Mouse (Mus musculus): ENCODE results near the gene Mrpl55.
"Not testable (repeated sequence)": the region's sequence is repeated elsewhere in the genome, so short reads cannot be mapped to it uniquely, and the experiment has no call there.

The Mrpl55 gene

GRCm38 (mm10) chr11:59191231-59192058 is 10.8 kb upstream of the Mrpl55 start:
- DNase-seq (ENCODE audit: low spot score) = peak; percentile 89

- no peak for DNase-seq (ENCODE audit: low spot score)
Observed at GRCm38 (mm10) chr11:59192059-59192386, 10.3 kb upstream of the Mrpl55 start, which contains the start of gene Guk1. Gene Guk1, minus strand, starts transcription at chr11:59192212.

GRCm38 (mm10) chr11:59196230-59196629 is 6.1 kb upstream of the Mrpl55 start:
- no peak for DNase-seq (ENCODE audit: low spot score)

GRCm38 (mm10) chr11:59201216-59202002 is 877 bp upstream of the Mrpl55 start:
- DNase-seq (ENCODE audit: low spot score) = no peak

- peak; percentile 93 for DNase-seq (ENCODE audit: low spot score)
Observed at GRCm38 (mm10) chr11:59208153-59208831, 6.0 kb downstream of the Mrpl55 start, which contains the start of gene 2310033P09Rik. Gene 2310033P09Rik, plus strand, starts transcription at chr11:59208321.

GRCm38 (mm10) chr11:59209003-59209441 is 6.7 kb downstream of the Mrpl55 start:
- DNase-seq (ENCODE audit: low spot score) = peak; percentile 74

- no peak for DNase-seq (ENCODE audit: low spot score)
Observed at GRCm38 (mm10) chr11:59209580-59209979, 7.3 kb downstream of the Mrpl55 start.

GRCm38 (mm10) chr11:59210020-59210419 is 7.7 kb downstream of the Mrpl55 start:
- no peak for DNase-seq (ENCODE audit: low spot score)

- DNase-seq (ENCODE audit: low spot score) = not testable (repeated sequence)
Observed at GRCm38 (mm10) chr11:59211561-59211960, 9.3 kb downstream of the Mrpl55 start.

GRCm38 (mm10) chr11:59212320-59212719 is 10.0 kb downstream of the Mrpl55 start:
- not testable (repeated sequence) for DNase-seq (ENCODE audit: low spot score)

GRCm38 (mm10) chr11:59212892-59213494 is 10.7 kb downstream of the Mrpl55 start:
- no peak for DNase-seq (ENCODE audit: low spot score)

GRCm38 (mm10) chr11:59216955-59217354 is 14.7 kb downstream of the Mrpl55 start:
- DNase-seq (ENCODE audit: low spot score) = no peak

- DNase-seq (ENCODE audit: low spot score) = no peak
Observed at GRCm38 (mm10) chr11:59218389-59218998, 16.2 kb downstream of the Mrpl55 start.

GRCm38 (mm10) chr11:59219064-59219463 is 16.8 kb downstream of the Mrpl55 start:
- peak; percentile 14 for DNase-seq (ENCODE audit: low spot score)

- DNase-seq (ENCODE audit: low spot score) = no peak
Observed at GRCm38 (mm10) chr11:59221604-59222003, 19.3 kb downstream of the Mrpl55 start.

- DNase-seq (ENCODE audit: low spot score) = no peak
Observed at GRCm38 (mm10) chr11:59222306-59222705, 20.0 kb downstream of the Mrpl55 start.

- DNase-seq (ENCODE audit: low spot score) = no peak
Observed at GRCm38 (mm10) chr11:59224025-59224424, 21.7 kb downstream of the Mrpl55 start.

GRCm38 (mm10) chr11:59224470-59224869 is 22.2 kb downstream of the Mrpl55 start:
- DNase-seq (ENCODE audit: low spot score) = no peak

GRCm38 (mm10) chr11:59225167-59225566 is 22.9 kb downstream of the Mrpl55 start:
- no peak for DNase-seq (ENCODE audit: low spot score)

- DNase-seq (ENCODE audit: low spot score) = no peak
Observed at GRCm38 (mm10) chr11:59226251-59226650, 24.0 kb downstream of the Mrpl55 start.

- DNase-seq (ENCODE audit: low spot score) = no peak
Observed at GRCm38 (mm10) chr11:59226787-59227603, 24.7 kb downstream of the Mrpl55 start.

All from ovary, postnatal 36 days (tissue).